Mouse (Mus musculus) adrenal gland, postnatal 25 days (tissue): ENCODE measurements around the gene Mthfd1. TPM values are rescaled to one million over a fixed set of nuclear protein-coding genes. Genes with fewer than 3 reads are reported as not detected.
A peak's percentile ranks its signal among the peaks of the same experiment; 100 is the strongest.
"Not testable (repeated sequence)": the region's sequence is repeated elsewhere in the genome, so short reads cannot be mapped to it uniquely, and the experiment has no call there.

ENCODE experiments used
- DNase-seq: peaks from one replicate; pipeline ENCODE4 v3.0.0; 2021; ENCODE audit warnings: mixed read lengths
- long read RNA-seq: library from polyadenylated mRNA; stranded (forward); transcript quantifications from one replicate; pipeline ENCODE4 v2.0.0, GENCODE M21; 2021
- total RNA-seq: library from RNA; stranded (reverse); gene quantifications from 2 replicates; pipeline ENCODE4 v1.2.3, GENCODE M21; 2021

Mthfd1 gene
- 54.7 and 64.6 TPM in 2 replicates for total RNA-seq
- long read RNA-seq, transcript Mthfd1-201 (28 exons, 3,241 nt) = major isoform, 185 of 239 reads
- long read RNA-seq, partial matches to known transcripts = 44 of 239 reads
- long read RNA-seq, other reads (novel, unspliced or antisense) = 7 of 239 reads

DNA sequence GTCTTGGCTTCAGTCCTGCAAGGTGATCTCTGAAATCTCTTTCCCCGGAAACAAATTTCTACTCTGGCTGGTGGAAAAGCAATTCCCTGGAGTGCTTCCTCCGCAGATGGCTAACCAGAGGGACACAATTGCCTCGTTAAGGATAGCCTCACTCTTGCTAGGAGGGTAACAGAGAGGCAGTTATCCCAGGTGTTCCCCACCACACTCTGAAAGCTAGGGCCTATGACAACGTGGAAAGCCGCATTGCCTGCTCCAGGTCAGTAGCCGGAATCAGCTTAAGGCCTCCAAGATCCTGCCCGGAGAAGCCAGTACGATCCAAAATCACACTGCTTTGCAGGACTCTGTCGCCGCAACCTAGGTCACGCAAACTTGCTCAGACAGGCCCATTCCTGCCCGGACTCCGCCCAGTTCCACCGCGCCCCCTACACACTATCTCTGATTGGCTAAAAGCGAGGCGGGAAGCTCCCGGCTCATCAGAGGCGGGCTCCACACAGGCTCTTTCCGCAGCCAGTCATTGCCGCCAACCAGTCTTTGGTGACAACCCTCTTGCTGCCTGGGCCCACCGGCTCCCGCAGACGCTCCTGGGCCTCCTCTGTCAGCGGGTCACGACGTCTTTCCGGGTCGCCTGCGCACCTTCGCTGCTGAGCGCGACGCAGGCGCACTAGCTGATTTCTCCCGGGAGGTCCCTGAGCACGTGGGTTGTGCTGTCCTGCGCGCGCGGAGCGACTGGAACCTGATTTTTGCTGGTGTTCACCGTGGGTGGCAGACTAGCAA, at the start of gene Mthfd1:
Gene Mthfd1, plus strand, starts transcription at position 574 of the 774 bp plus-strand sequence.
- peak; percentile 91 for DNase-seq

DNA sequence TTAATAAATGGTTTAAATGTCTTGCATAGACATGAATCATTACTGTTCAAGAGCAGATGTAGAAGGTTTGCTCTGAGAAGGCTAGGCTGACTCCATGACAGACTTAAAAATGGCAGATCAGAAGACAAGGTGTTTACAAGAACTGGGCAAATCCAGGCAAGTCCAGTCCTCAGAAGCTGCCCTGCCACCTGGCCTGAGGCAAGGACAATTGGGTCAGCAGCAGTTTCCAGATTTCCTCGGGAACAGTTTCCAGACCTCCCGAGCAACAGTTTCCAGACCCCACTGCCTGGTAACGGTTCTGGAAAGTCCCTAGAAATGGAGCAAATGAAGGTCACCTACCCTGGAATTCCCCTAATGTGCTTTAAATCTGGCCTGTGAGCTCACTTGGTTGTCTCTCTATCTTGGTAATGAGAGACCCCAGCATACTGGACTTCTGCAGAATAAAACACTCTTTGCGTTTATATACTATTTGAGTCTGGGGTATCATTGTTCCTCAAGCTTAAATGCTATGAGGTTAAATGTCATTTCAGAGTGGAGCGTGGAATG, 45.6 kb upstream of the Mthfd1 start:
- no peak for DNase-seq

DNA sequence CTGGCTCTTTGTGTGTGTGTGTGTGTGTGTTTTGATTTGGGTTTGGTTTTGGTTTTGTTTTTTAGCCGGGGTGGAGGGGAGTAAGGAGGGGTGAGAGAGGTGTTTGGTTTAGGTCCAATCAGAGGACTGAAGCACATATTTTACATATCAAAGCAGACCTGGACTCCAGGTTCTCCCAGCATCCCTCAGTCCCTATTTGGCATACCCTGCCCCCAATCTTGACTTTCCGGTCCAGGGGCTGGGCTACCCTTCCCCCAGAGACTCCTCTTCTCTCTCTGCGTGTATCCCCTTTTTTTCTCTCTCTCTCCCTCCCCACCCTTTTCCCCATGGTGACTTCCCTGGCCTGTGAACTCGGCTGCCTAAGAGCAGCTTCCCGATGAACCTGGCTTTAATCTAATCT, 40.0 kb upstream of the Mthfd1 start:
- DNase-seq = no peak

- DNase-seq = no peak
Measured at GRCm38 (mm10) chr12:76216716-76217115, 38.4 kb upstream of the Mthfd1 start.

- not testable (repeated sequence) for DNase-seq
Measured at GRCm38 (mm10) chr12:76222104-76222503, 33.0 kb upstream of the Mthfd1 start.

DNA sequence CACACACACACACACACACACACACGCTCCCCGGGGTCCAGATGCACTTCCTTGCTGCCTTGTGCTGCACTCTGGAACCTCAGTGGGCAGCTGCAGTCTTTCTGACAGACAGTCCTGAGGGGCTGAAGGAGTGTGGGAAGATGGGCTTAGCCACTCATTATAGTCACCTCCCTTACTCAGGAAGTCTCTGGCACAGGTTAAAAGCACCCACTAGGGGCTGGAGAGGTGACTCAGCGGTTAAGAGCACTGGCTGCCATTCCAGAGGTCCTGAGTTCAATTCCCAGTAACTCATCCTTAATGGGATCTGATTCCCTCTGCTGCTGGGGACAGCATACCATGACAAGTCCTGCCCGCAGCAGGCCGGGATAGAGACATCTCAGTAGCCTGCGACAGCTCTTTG, 24.5 kb upstream of the Mthfd1 start:
- DNase-seq = no peak

DNA sequence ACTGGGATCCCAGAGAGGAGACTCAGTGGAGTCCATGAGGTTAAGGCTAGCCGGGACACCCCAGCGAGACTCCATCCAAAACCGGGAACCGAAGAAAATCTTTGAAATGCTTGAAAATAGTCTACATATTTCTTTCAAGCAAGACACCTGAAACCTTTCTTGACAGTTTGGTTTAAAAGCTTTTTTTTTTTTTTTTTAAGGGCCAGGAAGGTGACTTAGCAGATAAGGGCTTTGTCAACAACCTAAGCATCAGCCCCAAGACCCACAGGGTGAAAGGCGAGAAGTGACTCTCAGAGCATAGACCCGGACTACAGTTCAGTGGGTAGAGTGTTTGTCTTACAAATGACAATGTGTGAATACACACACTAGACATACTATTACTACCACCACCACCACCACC, 19.8 kb upstream of the Mthfd1 start:
- no peak for DNase-seq

GRCm38 (mm10) chr12:76239145-76239838, 15.8 kb upstream of the Mthfd1 start:
- no peak for DNase-seq

- DNase-seq = no peak
Measured at GRCm38 (mm10) chr12:76239839-76240571, 15.1 kb upstream of the Mthfd1 start.

- no peak for DNase-seq
Measured at GRCm38 (mm10) chr12:76240670-76241069, 14.4 kb upstream of the Mthfd1 start.

DNA sequence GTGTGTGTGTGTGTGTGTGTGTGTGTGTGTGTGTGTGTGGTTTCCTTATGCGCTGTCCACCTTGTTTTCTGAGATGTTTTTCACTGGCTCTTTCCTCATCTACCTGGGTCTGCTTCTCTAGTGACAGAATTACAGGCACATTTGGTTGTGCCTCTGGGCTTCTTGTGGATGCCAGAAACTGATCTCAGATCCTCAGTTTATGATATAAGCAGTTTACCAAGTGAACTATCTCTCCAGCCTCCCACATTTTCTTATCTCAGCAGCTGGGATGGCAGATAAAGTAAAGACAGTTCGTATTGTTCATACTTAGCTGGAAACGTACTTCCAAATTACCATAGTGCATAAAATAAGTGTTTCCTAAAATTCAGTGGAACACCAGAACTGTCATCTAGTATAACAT, 14.0 kb upstream of the Mthfd1 start:
- no peak for DNase-seq

- DNase-seq = no peak
Measured at GRCm38 (mm10) chr12:76241833-76242232, 13.3 kb upstream of the Mthfd1 start.

GRCm38 (mm10) chr12:76244981-76245380, 10.1 kb upstream of the Mthfd1 start:
- no peak for DNase-seq

DNA sequence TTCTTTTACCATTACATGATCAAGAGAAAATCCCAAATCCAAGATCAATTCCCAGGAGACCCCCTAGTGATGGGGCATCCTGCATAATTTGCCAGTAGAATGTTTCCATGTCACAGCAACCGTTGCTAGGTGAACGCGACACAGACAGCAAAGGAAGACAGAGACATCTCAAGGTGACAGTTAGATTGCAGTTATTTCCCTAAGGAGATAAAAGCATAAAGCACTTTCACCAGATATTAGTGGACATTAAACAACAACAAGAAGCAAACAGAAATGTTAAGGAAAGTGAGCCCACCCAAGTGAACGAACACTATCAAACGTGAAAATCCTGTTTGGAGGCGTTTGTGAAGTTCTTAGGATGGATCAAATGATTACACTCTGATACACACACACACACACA, 8.5 kb upstream of the Mthfd1 start, which contains the start of gene Tex21:
Gene Tex21, minus strand, starts transcription at position 101 of the 400 bp plus-strand sequence.
- DNase-seq = no peak

GRCm38 (mm10) chr12:76253090-76253489, 2.0 kb upstream of the Mthfd1 start:
- no peak for DNase-seq

DNA sequence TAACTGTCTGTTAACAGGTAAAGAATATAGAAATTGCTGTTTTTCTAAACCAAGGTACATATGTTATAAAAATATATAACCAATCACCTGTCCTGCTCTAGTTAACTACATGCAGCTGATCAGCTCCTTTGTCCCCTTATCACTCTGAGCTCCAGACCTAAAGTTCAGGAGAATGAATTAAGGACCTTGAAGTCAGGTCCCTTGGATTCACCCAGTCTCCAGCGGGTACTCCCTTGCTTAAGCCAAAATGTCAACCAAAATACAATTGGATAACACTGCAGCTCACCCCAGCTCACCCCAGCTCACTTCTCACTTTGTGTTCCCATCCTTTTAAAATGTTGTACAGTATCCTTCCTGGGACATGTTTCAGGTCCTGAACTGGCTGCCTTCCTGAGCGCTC, 1.5 kb upstream of the Mthfd1 start:
- DNase-seq = no peak

DNA sequence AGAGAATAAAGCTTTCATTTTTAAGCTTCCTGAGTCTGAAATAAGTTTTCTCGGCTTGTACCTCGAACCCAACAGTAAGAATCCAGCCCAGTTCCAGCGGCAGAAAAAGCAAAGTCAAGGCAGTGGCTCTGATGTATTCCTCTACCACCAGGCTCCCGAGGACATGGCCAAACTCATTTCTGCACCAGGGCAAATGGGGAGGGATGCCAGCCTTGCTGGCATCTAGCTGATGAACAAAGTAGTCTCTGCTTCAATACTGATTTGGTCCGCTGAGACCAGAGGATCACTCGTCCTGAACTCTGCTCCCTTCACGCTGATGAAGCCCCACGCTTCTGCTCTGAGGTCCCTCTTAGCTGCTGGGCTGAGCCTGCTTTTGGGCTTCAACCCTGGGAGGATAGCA, 1.1 kb upstream of the Mthfd1 start:
- DNase-seq = no peak

DNA sequence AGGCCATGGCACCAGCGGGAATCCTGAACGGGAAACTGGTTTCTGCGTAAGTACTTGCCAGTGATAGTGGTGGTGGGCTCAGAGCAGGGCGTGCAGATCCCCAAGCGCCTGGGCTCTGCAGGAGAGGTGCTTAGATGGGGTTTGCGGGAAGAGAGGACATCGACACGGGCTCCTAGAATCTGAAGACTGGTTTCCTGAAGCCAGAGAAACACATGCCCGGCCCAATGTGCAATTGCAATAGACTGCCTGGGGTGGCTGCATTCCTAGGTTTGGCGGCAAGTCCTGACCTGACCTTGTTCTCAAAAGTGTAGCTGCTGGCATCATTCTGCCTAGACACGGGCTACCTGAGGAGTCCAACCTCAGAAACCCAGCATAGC, 389 bp downstream of the Mthfd1 start:
- no peak for DNase-seq

DNA sequence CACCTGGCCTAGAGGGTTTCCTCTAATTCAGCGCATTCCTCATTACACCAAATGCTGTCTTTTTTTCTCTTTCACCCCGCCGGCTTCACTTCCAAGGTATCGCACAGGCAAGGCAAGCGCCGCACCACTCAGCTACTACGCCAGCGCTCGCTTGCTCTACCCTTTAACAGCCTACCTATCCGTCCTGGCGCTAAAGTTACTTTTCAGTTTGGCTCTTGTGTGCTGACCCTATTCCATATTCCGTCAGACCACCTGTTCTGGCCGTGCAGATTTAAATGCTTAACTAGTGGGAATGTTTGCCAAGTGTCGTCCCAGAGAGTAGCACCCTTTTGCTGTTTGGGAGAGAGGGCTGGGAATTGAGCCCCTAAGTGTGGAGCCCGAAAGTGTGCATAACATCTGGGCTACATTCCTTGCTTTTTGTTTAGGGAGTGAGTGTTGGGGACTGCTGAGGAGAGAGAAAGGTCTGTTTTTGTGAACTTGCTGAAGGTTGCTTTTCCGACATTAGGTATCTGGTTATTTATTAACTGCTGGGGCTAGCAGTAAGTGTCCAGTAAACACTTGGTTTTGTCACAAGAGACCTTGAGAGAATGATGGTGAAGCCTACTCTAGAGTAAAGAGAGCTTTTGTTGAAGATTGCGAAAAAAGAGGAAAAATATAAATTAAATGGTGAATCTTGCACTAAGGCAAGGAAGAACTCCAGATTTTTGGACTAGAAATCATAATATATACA, 1.2 kb downstream of the Mthfd1 start:
- DNase-seq = no peak

DNA sequence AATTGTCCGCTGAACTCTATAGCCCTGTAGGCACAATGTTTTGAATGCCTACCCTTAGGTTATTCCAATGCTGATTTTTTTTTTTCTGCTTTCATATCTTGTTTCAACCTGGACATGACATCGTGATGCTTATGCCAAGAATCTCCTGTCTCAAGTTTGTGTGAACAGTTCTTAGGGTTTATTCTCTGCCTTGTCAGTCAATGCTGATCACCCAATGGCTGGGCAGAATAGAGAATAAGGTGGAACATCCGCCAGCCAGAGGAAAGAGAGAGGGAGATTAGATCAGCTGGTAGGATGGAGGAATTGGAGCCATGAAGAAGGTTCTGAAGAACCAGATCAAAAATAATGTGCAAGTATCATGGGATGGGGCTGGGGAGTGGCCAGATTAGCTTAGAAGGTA, 5.6 kb downstream of the Mthfd1 start:
- DNase-seq = no peak

GRCm38 (mm10) chr12:76261556-76261955, 6.5 kb downstream of the Mthfd1 start:
- DNase-seq = no peak

GRCm38 (mm10) chr12:76262918-76263317, 7.8 kb downstream of the Mthfd1 start:
- no peak for DNase-seq
